Mouse (Mus musculus): Measurements from ENCODE around the gene Strada. TPM values are rescaled to one million over a fixed set of nuclear protein-coding genes. Genes with fewer than 3 reads are reported as not detected.
"Not testable (repeated sequence)": the region's sequence is repeated elsewhere in the genome, so short reads cannot be mapped to it uniquely, and the experiment has no call there.

The Strada gene
- total RNA-seq, 2 experiments from 2014 or later, result 20.3 to 27.2 TPM

- ATAC-seq (ENCODE audit: poor library complexity, severe bottlenecking), result peak; percentile 15
Observed at GRCm38 (mm10) chr11:106158081-106158929, 43.7 kb downstream of the Strada start.

GRCm38 (mm10) chr11:106157154-106157553, 44.8 kb downstream of the Strada start:
- ATAC-seq (ENCODE audit: poor library complexity, severe bottlenecking), result no peak

- ATAC-seq (ENCODE audit: poor library complexity, severe bottlenecking), result no peak
Observed at GRCm38 (mm10) chr11:106156257-106156656, 45.7 kb downstream of the Strada start.

GRCm38 (mm10) chr11:106155761-106156160, 46.2 kb downstream of the Strada start:
- ATAC-seq (ENCODE audit: poor library complexity, severe bottlenecking), result no peak

- ATAC-seq (ENCODE audit: poor library complexity, severe bottlenecking), result no peak
Observed at GRCm38 (mm10) chr11:106154770-106155169, 47.2 kb downstream of the Strada start.

GRCm38 (mm10) chr11:106154091-106154490, 47.9 kb downstream of the Strada start:
- no peak for ATAC-seq (ENCODE audit: poor library complexity, severe bottlenecking)

- ATAC-seq (ENCODE audit: poor library complexity, severe bottlenecking), result no peak
Observed at GRCm38 (mm10) chr11:106152132-106152531, 49.8 kb downstream of the Strada start.

- ATAC-seq (ENCODE audit: poor library complexity, severe bottlenecking), result no peak
Observed at GRCm38 (mm10) chr11:106151219-106151618, 50.7 kb downstream of the Strada start.

GRCm38 (mm10) chr11:106134580-106135528, 67.1 kb downstream of the Strada start:
- ATAC-seq (ENCODE audit: poor library complexity, severe bottlenecking), result peak; percentile 81

- ATAC-seq (ENCODE audit: poor library complexity, severe bottlenecking), result no peak
Observed at GRCm38 (mm10) chr11:106132516-106132915, 69.5 kb downstream of the Strada start.

GRCm38 (mm10) chr11:106129477-106129876, 72.5 kb downstream of the Strada start:
- no peak for ATAC-seq (ENCODE audit: poor library complexity, severe bottlenecking)

- ATAC-seq (ENCODE audit: poor library complexity, severe bottlenecking), result not testable (repeated sequence)
Observed at GRCm38 (mm10) chr11:106126727-106127373, 75.1 kb downstream of the Strada start.

- ATAC-seq (ENCODE audit: poor library complexity, severe bottlenecking), result no peak
Observed at GRCm38 (mm10) chr11:106125827-106126226, 76.1 kb downstream of the Strada start.

- no peak for ATAC-seq (ENCODE audit: poor library complexity, severe bottlenecking)
Observed at GRCm38 (mm10) chr11:106124784-106125183, 77.2 kb downstream of the Strada start.

- ATAC-seq (ENCODE audit: poor library complexity, severe bottlenecking), result peak; percentile 98
Observed at GRCm38 (mm10) chr11:106122736-106123135, 79.2 kb downstream of the Strada start.

- peak; percentile 25 for ATAC-seq (ENCODE audit: poor library complexity, severe bottlenecking)
Observed at GRCm38 (mm10) chr11:106122221-106122620, 79.7 kb downstream of the Strada start.

Other genes starting within 250 kb of the Strada start
- gene Cyb561, start 248.8 kb downstream of the Strada start, total RNA-seq (2015), result 0.30 TPM in 1 of 2 replicates, not detected in the other
- gene Cyb561, start 248.8 kb downstream of the Strada start, total RNA-seq (2017), result 0.37 TPM in 1 of 2 replicates, not detected in the other
- gene Ace, start 234.2 kb downstream of the Strada start, total RNA-seq (2015), result 7.3 and 9.0 TPM in 2 replicates
- gene Ace, start 234.2 kb downstream of the Strada start, total RNA-seq (2017), result 3.2 and 6.9 TPM in 2 replicates
- not detected in 2 replicates for gene Ace3, start 207.5 kb downstream of the Strada start, total RNA-seq (2015)
- gene Ace3, start 207.5 kb downstream of the Strada start, total RNA-seq (2017), result not detected in 2 replicates
- 0.07 TPM in 1 of 2 replicates, not detected in the other for gene Kcnh6, start 194.0 kb downstream of the Strada start, total RNA-seq (2015)
- gene Kcnh6, start 194.0 kb downstream of the Strada start, total RNA-seq (2017), result not detected in 2 replicates
- 40.4 and 42.5 TPM in 2 replicates for gene Dcaf7, start 165.3 kb downstream of the Strada start, total RNA-seq (2015)
- gene Dcaf7, start 165.3 kb downstream of the Strada start, total RNA-seq (2017), result 45.6 and 49.4 TPM in 2 replicates
- 2.9 and 4.2 TPM in 2 replicates for gene Taco1, start 136.1 kb downstream of the Strada start, total RNA-seq (2015)
- 9.3 and 10.2 TPM in 2 replicates for gene Taco1, start 136.1 kb downstream of the Strada start, total RNA-seq (2017)
- 45.0 and 50.4 TPM in 2 replicates for gene Map3k3, start 117.6 kb downstream of the Strada start, total RNA-seq (2015)
- gene Map3k3, start 117.6 kb downstream of the Strada start, total RNA-seq (2017), result 67.4 and 81.8 TPM in 2 replicates
- 1.4 TPM in 1 of 2 replicates, not detected in the other for gene Gm10840, start 41.3 kb downstream of the Strada start, total RNA-seq (2015)
- gene Gm10840, start 41.3 kb downstream of the Strada start, total RNA-seq (2017), result not detected in 2 replicates
- 242 and 247 TPM in 2 replicates for gene Limd2, start 41.3 kb downstream of the Strada start, total RNA-seq (2015)
- gene Limd2, start 41.3 kb downstream of the Strada start, total RNA-seq (2017), result 56.3 and 61.8 TPM in 2 replicates
- 25.8 and 36.0 TPM in 2 replicates for gene Ccdc47, start 14.2 kb upstream of the Strada start, total RNA-seq (2015)
- gene Ccdc47, start 14.2 kb upstream of the Strada start, total RNA-seq (2017), result 110 and 156 TPM in 2 replicates
- 28.6 and 30.3 TPM in 2 replicates for gene Ddx42, start 14.8 kb upstream of the Strada start, total RNA-seq (2015)
- gene Ddx42, start 14.8 kb upstream of the Strada start, total RNA-seq (2017), result 51.7 and 62.6 TPM in 2 replicates
- gene Ftsj3, start 53.9 kb upstream of the Strada start, total RNA-seq (2015), result 13.0 and 14.0 TPM in 2 replicates
- 46.6 and 59.1 TPM in 2 replicates for gene Ftsj3, start 53.9 kb upstream of the Strada start, total RNA-seq (2017)
- gene Psmc5, start 54.0 kb upstream of the Strada start, total RNA-seq (2015), result 34.4 and 41.0 TPM in 2 replicates
- 52.7 and 63.9 TPM in 2 replicates for gene Psmc5, start 54.0 kb upstream of the Strada start, total RNA-seq (2017)
- gene Smarcd2, start 70.8 kb upstream of the Strada start, total RNA-seq (2015), result 56.0 and 66.2 TPM in 2 replicates
- 253 and 270 TPM in 2 replicates for gene Smarcd2, start 70.8 kb upstream of the Strada start, total RNA-seq (2017)
- 0.09 and 0.14 TPM in 2 replicates for gene Tcam1, start 74.5 kb upstream of the Strada start, total RNA-seq (2015)
- gene Tcam1, start 74.5 kb upstream of the Strada start, total RNA-seq (2017), result 0.04 and 0.08 TPM in 2 replicates
- not detected in 2 replicates for gene Gh, start 99.7 kb upstream of the Strada start, total RNA-seq (2015)
- gene Gh, start 99.7 kb upstream of the Strada start, total RNA-seq (2017), result not detected in 2 replicates
- gene Cd79b, start 112.6 kb upstream of the Strada start, total RNA-seq (2015), result 29.3 and 35.4 TPM in 2 replicates
- gene Cd79b, start 112.6 kb upstream of the Strada start, total RNA-seq (2017), result 12.6 and 15.4 TPM in 2 replicates
- 0.07 TPM in 1 of 2 replicates, not detected in the other for gene Scn4a, start 151.1 kb upstream of the Strada start, total RNA-seq (2015)
- not detected in 2 replicates for gene Scn4a, start 151.1 kb upstream of the Strada start, total RNA-seq (2017)
- gene Prr29, start 163.3 kb upstream of the Strada start, total RNA-seq (2015), result not detected in 2 replicates
- gene Prr29, start 163.3 kb upstream of the Strada start, total RNA-seq (2017), result not detected in 2 replicates
- gene Icam2, start 185.9 kb upstream of the Strada start, total RNA-seq (2015), result 24.5 and 28.2 TPM in 2 replicates
- 49.3 and 62.2 TPM in 2 replicates for gene Icam2, start 185.9 kb upstream of the Strada start, total RNA-seq (2017)